ENCODE assay signal across 9 mouse cellular contexts in the genomic region with DNA sequence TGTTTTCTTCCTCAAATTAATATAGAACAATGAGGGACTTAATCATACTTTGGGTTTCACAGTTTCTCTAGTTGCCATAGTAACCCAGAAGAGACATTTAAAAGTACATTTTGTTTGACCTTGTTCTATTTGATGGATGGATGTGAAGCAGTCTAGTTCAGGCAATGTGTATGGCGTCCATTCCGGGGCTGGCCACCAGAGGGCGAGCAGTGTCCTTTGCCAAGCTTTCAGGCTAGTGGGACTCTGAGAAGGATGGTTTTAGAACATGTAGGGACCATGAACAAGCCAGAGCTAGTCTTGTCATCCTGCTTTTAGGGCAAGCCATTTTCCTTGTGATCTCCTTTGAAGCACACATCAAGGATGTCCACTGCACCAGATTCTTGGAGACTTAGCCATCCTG.
DNase-seq lines count a peak whose midpoint lies in the region; ATAC-seq and TF ChIP-seq lines count a peak whose summit lies in the region.
"Had no signal": no experiment of that assay in that cellular context is flagged by ENCODE, and none has a peak within 500 bp of the region (broad histone marks: within the 10 kb centered on the region; RNA-seq: fewer than 3 reads in every experiment).

No protein-coding gene starts in this region.

- no peaks in the 10 kb centered on the region for H3K27me3 ChIP-seq in G1E (ENCODE audit: insufficient read depth, low read length)
- H3K27me3 ChIP-seq in liver, embryonic 15.5 days: peaks cover 31% of the 10 kb centered on the region
- H3K27me3 ChIP-seq: heart, embryonic 15.5 days had no signal

- ATAC-seq in G1E (ENCODE audit: extremely low read depth, insufficient number of reproducible peaks, low FRiP score, poor library complexity, severe bottlenecking): peak; percentile 34; the same call in 1 of the 2 replicates
- 0 out of 2 replicates have a peak, but pooled peaks have one; percentile 34 for ATAC-seq in liver, embryonic 15.5 days (ENCODE audit: insufficient read depth)

- DNase-seq in 3T3-L1 (ENCODE audit: low read depth, low spot score): peak; percentile 70
- no peak for DNase-seq in G1E (ENCODE audit: low spot score)
- peak; percentile 28 for DNase-seq in cerebellum, adult 8-10 months
- peak; percentile 18 to 33 for DNase-seq in gastrocnemius, adult 8-10 months (ENCODE audit: low spot score in 2 of 2)
- peak; percentile 88 for DNase-seq in kidney, postnatal 4 days
- DNase-seq in retina, adult 2 months (ENCODE audit: low read depth, low spot score): peak; percentile 22
- peak; percentile 57 for DNase-seq in urinary bladder, postnatal 14 days (ENCODE audit: low spot score)

- no peak overlapping the region for H3K4me3 ChIP-seq in G1E (ENCODE audit: low read depth, low read length)
- no peak overlapping the region for H3K4me3 ChIP-seq in liver, embryonic 15.5 days (replicated peaks)
- H3K4me3 ChIP-seq: heart, embryonic 15.5 days had no signal

- H3K36me3 ChIP-seq in G1E (replicated peaks): no peaks in the 10 kb centered on the region
- no peaks in the 10 kb centered on the region for H3K36me3 ChIP-seq in liver, embryonic 15.5 days (replicated peaks)
- H3K36me3 ChIP-seq: heart, embryonic 15.5 days had no signal

- no peak overlapping the region for H3K9ac ChIP-seq in liver, embryonic 15.5 days
- H3K9ac ChIP-seq: heart, embryonic 15.5 days had no signal

- WGBS in liver, embryonic 15.5 days (ENCODE audit: insufficient replicate concordance): 0% methylated on average over 3 of the region's 3 CpGs

- H3K4me1 ChIP-seq in G1E (ENCODE audit: insufficient read depth, low read depth, low read length): no peaks in the 10 kb centered on the region; the same call in 1 of the 2 replicates
- H3K4me1 ChIP-seq in liver, embryonic 15.5 days (replicated peaks): peaks cover 16% of the 10 kb centered on the region

- H3K27ac ChIP-seq in liver, embryonic 15.5 days (replicated peaks): no peak overlapping the region
- H3K27ac ChIP-seq: heart, embryonic 15.5 days had no signal

- H3K9me3 ChIP-seq in G1E (replicated peaks): peaks cover 20% of the 10 kb centered on the region
- H3K9me3 ChIP-seq in liver, embryonic 15.5 days (replicated peaks): no peaks in the 10 kb centered on the region
- H3K9me3 ChIP-seq: heart, embryonic 15.5 days had no signal

- H3K4me2 ChIP-seq in liver, embryonic 15.5 days: no peak overlapping the region
- H3K4me2 ChIP-seq: heart, embryonic 15.5 days had no signal

- peak; percentile 52 for TF ChIP-seq CTCF in G1E (IDR thresholded peaks at IDR 0.05; ENCODE audit: low read depth, low read length)
